Mouse (Mus musculus): ENCODE measurements around the gene Plcd4. TPM values are rescaled to one million over a fixed set of nuclear protein-coding genes. Genes with fewer than 3 reads are reported as not detected.
"Not testable (repeated sequence)": the region's sequence is repeated elsewhere in the genome, so short reads cannot be mapped to it uniquely, and the experiment has no call there.

Plcd4 gene
- polyA plus RNA-seq (2015; fragmentation: Nextera tagmentation; extraction: Ambion mirVana), result 0.25 and 0.93 TPM in 2 replicates

DNA sequence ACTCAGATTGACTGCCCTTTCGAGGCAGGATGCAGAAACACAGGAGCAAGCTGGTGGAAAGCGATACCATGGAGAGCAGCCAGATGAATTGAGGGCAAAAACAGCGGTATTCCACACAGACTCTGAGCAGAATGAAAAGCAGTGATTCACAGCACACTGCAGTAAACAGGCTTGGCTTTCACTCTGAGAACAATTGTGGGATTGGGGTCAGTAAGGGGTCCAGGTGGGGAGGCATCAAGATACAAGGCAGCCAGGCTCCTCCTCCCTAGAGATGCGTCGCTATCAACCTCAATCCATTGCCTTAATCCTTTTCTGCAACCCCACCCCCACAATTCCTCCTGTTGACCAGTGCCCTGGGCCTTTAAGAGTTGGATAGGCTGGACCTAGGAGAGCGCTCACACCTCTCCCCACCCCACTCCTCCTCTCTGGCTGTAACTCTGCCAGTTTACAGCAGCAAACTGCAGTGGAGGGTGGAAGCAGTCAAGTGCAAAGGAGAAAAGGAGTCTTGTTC, at the start of gene Plcd4:
Gene Plcd4, plus strand, starts transcription at position 438 of the 511 bp plus-strand sequence.
- Histone ChIP-seq H3K27me3 (ENCODE audit: control insufficient read depth, insufficient read depth, low read length) (no peaks in the 10 kb centered on the region), H3K36me3 (ENCODE audit: control insufficient read depth, insufficient read depth, low read length) (no peaks in the 10 kb centered on the region), H3K9me3 (replicated peaks; ENCODE audit: control insufficient read depth, low read length) (no peaks in the 10 kb centered on the region), H3K9ac (ENCODE audit: low read length) (no peak within 1 kb of the TSS), H3K27ac (ENCODE audit: low read length) (no peak within 1 kb of the TSS), H3K4me2 (ENCODE audit: low read depth, low read length) (no peak within 1 kb of the TSS), H3K4me1 (ENCODE audit: control insufficient read depth, insufficient read depth, low read length) (no peaks in the 10 kb centered on the region; the same call in 1 of the 2 replicates), H3K4me3 (replicated peaks; ENCODE audit: low read length) (no peak within 1 kb of the TSS)
- ATAC-seq (ENCODE audit: insufficient read depth, low FRiP score), result no peak
- 7% methylated on average over 6 of the region's 6 CpGs for WGBS

DNA sequence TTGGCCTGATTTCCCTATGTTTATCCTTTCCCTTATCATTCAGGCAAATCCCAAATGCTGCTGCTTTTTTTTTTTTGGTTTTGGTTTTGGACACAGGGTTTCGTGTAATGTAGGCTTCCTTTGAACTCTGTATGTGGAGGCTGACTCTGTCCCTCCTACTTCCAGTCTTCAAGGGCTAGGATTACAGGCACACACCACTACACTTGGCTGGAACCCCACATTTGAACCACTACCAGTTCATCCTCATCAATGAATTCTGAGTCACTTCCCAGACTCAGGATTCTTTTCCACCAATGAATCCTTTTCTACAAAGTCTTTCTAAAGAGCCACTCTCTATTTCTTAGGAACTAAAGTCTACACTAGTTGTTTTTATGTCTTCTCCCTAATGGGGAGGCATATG, 41.6 kb upstream of the Plcd4 start:
- Histone ChIP-seq H3K9ac (ENCODE audit: low read length) (no peak overlapping the region), H3K4me3 (replicated peaks; ENCODE audit: low read length) (no peak overlapping the region), H3K27me3 (ENCODE audit: control insufficient read depth, insufficient read depth, low read length) (no peaks in the 10 kb centered on the region), H3K4me1 (ENCODE audit: control insufficient read depth, insufficient read depth, low read length) (no peaks in the 10 kb centered on the region), H3K36me3 (ENCODE audit: control insufficient read depth, insufficient read depth, low read length) (no peaks in the 10 kb centered on the region), H3K27ac (ENCODE audit: low read length) (no peak overlapping the region), H3K4me2 (ENCODE audit: low read depth, low read length) (no peak overlapping the region), H3K9me3 (replicated peaks; ENCODE audit: control insufficient read depth, low read length) (no peaks in the 10 kb centered on the region)
- no peak for ATAC-seq (ENCODE audit: insufficient read depth, low FRiP score)
- WGBS, result 61% methylated on average over 1 of the region's 1 CpGs

DNA sequence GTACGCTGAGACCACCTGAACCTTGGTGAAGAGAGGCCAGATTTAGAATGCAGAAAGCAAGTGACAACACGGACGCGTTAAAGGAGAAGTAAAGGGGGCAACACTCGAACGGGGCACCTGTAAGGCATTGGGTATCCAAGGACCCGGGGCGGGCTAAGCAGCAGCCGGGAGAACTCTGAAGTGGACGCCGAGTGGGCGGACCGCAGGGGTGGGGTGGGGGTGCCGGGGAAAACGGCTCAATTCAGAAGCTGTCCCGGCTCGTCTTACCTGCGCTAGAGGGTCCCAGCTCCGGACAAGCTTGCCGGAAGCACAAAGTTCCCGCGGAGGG, 37.3 kb upstream of the Plcd4 start:
- Histone ChIP-seq H3K36me3 (ENCODE audit: control insufficient read depth, insufficient read depth, low read length) (no peaks in the 10 kb centered on the region), H3K27ac (ENCODE audit: low read length) (peak overlapping the region; percentile 38; the same call in 1 of the 2 replicates), H3K9me3 (replicated peaks; ENCODE audit: control insufficient read depth, low read length) (no peaks in the 10 kb centered on the region), H3K27me3 (ENCODE audit: control insufficient read depth, insufficient read depth, low read length) (no peaks in the 10 kb centered on the region), H3K4me2 (ENCODE audit: low read depth, low read length) (peak overlapping the region; percentile 57), H3K4me1 (ENCODE audit: control insufficient read depth, insufficient read depth, low read length) (peaks cover 11% of the 10 kb centered on the region), H3K4me3 (replicated peaks; ENCODE audit: low read length) (peak overlapping the region; percentile 79), H3K9ac (ENCODE audit: low read length) (peak overlapping the region; percentile 81)
- WGBS, result 1% methylated on average over 22 of the region's 22 CpGs
- ATAC-seq (ENCODE audit: insufficient read depth, low FRiP score), result peak; percentile 57

DNA sequence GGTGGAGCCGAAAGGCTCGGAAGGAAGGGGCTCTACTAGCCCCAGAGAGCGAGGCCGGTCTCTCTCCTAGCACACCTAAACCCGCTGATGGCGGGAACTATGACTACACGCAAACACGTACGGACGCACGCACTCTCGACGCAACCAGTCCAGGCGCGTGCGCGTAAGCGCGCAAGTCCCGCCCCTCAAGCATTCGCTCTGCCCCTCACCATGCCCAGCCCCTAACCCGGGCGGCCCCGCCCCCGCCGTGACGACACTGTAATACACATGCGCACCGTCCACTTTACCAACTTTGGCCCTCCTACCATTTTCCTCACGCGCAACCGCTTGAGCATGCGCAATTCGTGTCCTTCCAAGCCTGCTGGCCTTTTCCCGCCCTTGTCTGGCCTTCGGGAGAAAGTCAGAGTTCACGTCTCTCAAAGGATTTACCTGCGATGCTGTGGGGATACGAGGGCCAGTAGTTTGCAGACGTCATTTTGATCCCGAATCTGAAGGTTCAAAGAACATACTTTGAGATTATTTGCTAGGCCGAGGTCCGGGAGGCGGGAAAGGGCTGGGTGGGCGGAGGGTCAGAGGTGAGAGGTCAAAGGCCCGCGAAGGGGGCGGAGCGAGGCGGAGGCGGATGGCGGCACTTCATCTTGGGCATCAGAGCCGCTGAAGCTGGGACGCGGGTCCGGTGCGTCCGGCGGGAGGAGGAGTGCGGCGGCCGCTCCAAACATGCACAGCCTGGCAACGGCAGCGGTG, 36.8 kb upstream of the Plcd4 start, which contains the start of gene Cnot9:
Gene Cnot9, plus strand, starts transcription at position 338 of the 744 bp plus-strand sequence.
- peak within 1 kb of the TSS; percentile 79 for H3K4me3 ChIP-seq (replicated peaks; ENCODE audit: low read length)
- H3K9me3 ChIP-seq (replicated peaks; ENCODE audit: control insufficient read depth, low read length), result no peaks in the 10 kb centered on the region
- ATAC-seq (ENCODE audit: insufficient read depth, low FRiP score), result peak; percentile 100
- H3K4me1 ChIP-seq (ENCODE audit: control insufficient read depth, insufficient read depth, low read length), result peaks cover 11% of the 10 kb centered on the region
- peak within 1 kb of the TSS; percentile 87 for H3K9ac ChIP-seq (ENCODE audit: low read length)
- H3K27ac ChIP-seq (ENCODE audit: low read length), result peak within 1 kb of the TSS; percentile 90
- H3K4me2 ChIP-seq (ENCODE audit: low read depth, low read length), result peak within 1 kb of the TSS; percentile 76
- H3K27me3 ChIP-seq (ENCODE audit: control insufficient read depth, insufficient read depth, low read length), result no peaks in the 10 kb centered on the region
- 1% methylated on average over 63 of the region's 64 CpGs for WGBS
- H3K36me3 ChIP-seq (ENCODE audit: control insufficient read depth, insufficient read depth, low read length), result no peaks in the 10 kb centered on the region

DNA sequence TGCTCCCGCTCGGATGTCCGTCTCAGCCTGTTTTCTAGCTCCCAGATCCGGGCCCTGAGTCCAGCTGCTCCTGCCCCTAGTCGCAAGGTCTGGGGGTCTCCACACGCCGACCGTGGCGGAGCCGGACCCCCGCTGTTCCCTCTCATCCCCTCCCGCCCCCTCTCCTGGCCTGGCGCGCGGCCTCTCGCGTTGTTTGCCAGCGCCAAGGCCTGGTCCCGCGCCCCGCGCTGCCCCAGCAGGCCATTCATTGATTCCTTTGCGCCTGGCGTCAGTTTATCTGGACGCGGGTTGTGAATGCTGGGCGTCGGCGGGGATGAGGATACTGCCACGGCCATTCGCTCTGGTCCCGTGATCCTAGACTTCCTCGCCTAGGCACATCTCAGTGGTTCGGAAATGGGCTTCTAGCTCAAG, 36.2 kb upstream of the Plcd4 start:
- peak overlapping the region; percentile 90 for H3K27ac ChIP-seq (ENCODE audit: low read length)
- peaks cover 11% of the 10 kb centered on the region for H3K4me1 ChIP-seq (ENCODE audit: control insufficient read depth, insufficient read depth, low read length)
- WGBS, result under 1% methylated on average over 33 of the region's 34 CpGs
- no peaks in the 10 kb centered on the region for H3K9me3 ChIP-seq (replicated peaks; ENCODE audit: control insufficient read depth, low read length)
- H3K4me2 ChIP-seq (ENCODE audit: low read depth, low read length), result peak overlapping the region; percentile 76
- no peaks in the 10 kb centered on the region for H3K27me3 ChIP-seq (ENCODE audit: control insufficient read depth, insufficient read depth, low read length)
- peak overlapping the region; percentile 79 for H3K4me3 ChIP-seq (replicated peaks; ENCODE audit: low read length)
- ATAC-seq (ENCODE audit: insufficient read depth, low FRiP score), result peak; percentile 26; the same call in 1 of the 2 replicates
- H3K9ac ChIP-seq (ENCODE audit: low read length), result peak overlapping the region; percentile 87
- no peaks in the 10 kb centered on the region for H3K36me3 ChIP-seq (ENCODE audit: control insufficient read depth, insufficient read depth, low read length)

DNA sequence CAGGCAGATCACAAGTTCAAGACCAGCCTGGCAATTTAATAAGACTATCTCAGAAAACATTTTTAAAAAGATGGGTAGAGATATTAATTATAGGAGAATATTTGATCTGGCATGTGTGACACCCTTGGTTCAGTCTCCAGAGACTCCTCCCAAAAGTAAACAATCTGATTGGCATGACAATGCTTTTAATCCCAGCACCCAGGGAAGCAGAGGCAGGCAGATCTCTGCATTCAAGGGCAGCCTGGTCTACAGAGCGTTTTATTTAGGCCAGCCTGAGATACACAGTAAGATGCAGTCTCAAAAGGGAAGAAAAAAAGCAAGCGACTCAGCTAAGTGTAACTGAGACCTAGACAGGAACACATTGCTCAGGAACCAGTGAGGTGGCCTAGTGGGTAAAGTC, 34.9 kb upstream of the Plcd4 start:
- Histone ChIP-seq H3K4me2 (ENCODE audit: low read depth, low read length) (peak overlapping the region; percentile 76), H3K27me3 (ENCODE audit: control insufficient read depth, insufficient read depth, low read length) (no peaks in the 10 kb centered on the region), H3K4me1 (ENCODE audit: control insufficient read depth, insufficient read depth, low read length) (peaks cover 11% of the 10 kb centered on the region), H3K36me3 (ENCODE audit: control insufficient read depth, insufficient read depth, low read length) (no peaks in the 10 kb centered on the region), H3K27ac (ENCODE audit: low read length) (no peak overlapping the region), H3K9me3 (replicated peaks; ENCODE audit: control insufficient read depth, low read length) (no peaks in the 10 kb centered on the region), H3K4me3 (replicated peaks; ENCODE audit: low read length) (peak overlapping the region; percentile 6; the same call in 1 of the 2 replicates), H3K9ac (ENCODE audit: low read length) (peak overlapping the region; percentile 26; the same call in 1 of the 2 replicates)
- no peak for ATAC-seq (ENCODE audit: insufficient read depth, low FRiP score)
- WGBS, result 91% methylated on average over 2 of the region's 2 CpGs

DNA sequence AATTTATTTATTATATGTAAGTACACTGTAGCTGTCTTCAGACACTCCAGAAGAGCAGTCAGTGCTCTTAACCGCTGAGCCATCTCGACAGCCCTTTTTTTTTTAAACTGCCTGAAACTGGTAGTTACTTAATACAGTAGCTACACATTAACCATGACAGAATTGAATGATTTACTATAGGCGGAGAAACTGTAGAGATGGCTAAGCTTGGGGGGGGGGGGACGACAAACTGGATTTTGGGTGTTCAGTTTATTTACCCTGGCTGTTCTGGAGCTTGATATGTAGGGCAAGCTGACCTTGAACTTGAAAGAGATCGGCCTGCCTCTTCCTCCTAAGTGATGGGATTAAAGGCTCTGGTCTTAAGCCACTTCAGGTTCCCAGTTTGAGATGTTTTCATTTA, 31.4 kb upstream of the Plcd4 start:
- Histone ChIP-seq H3K4me2 (ENCODE audit: low read depth, low read length) (no peak overlapping the region), H3K27me3 (ENCODE audit: control insufficient read depth, insufficient read depth, low read length) (no peaks in the 10 kb centered on the region), H3K4me1 (ENCODE audit: control insufficient read depth, insufficient read depth, low read length) (peaks cover 11% of the 10 kb centered on the region), H3K9ac (ENCODE audit: low read length) (no peak overlapping the region), H3K27ac (ENCODE audit: low read length) (no peak overlapping the region), H3K4me3 (replicated peaks; ENCODE audit: low read length) (no peak overlapping the region), H3K9me3 (replicated peaks; ENCODE audit: control insufficient read depth, low read length) (no peaks in the 10 kb centered on the region), H3K36me3 (ENCODE audit: control insufficient read depth, insufficient read depth, low read length) (no peaks in the 10 kb centered on the region)
- ATAC-seq (ENCODE audit: insufficient read depth, low FRiP score), result no peak
- WGBS, result 89% methylated on average over 5 of the region's 5 CpGs

DNA sequence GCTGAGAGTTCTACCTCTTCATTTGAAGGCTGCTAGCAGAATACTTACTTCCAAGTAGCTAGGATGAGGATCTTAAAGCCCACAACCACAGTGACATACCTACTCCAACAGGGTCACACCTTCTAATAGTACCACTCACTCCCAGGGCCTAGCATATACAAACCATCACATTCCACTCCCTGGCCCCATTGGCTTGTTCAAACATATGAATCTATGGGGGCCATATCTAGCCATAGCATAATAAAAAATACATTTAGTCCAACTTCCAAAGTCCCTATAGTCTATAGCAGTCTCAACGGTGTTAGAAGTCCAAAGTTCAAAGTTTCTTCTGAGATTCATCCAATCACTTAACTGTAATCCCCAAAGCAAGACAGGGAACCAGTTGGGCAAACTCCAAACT, 29.7 kb upstream of the Plcd4 start:
- H3K4me1 ChIP-seq (ENCODE audit: control insufficient read depth, insufficient read depth, low read length); H3K27me3 ChIP-seq (ENCODE audit: control insufficient read depth, insufficient read depth, low read length); H3K9ac ChIP-seq (ENCODE audit: low read length); H3K4me3 ChIP-seq (replicated peaks; ENCODE audit: low read length); ATAC-seq (ENCODE audit: insufficient read depth, low FRiP score); H3K9me3 ChIP-seq (replicated peaks; ENCODE audit: control insufficient read depth, low read length); H3K27ac ChIP-seq (ENCODE audit: low read length); H3K4me2 ChIP-seq (ENCODE audit: low read depth, low read length); H3K36me3 ChIP-seq (ENCODE audit: control insufficient read depth, insufficient read depth, low read length): not testable (repeated sequence)
- 82% methylated on average over 1 of the region's 1 CpGs for WGBS

DNA sequence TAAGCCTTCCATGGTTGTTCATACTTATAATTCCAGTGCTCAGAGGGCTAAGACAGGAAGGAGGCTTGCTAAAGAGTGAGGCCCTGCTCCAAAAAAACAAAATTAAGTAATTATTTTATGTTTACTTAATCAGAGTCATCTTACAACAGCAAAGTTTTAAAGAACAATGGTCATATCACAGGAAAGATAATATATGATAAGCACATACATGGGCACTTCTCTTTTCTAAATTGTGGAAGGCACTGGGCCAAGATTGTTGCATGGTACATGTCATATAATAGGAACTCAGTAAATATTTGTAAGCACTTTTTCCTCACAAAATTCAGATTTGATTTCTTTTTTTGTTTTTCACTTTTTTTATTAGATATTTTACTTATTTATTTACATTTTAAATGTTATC, 22.8 kb upstream of the Plcd4 start:
- no peaks in the 10 kb centered on the region for H3K27me3 ChIP-seq (ENCODE audit: control insufficient read depth, insufficient read depth, low read length)
- H3K4me1 ChIP-seq (ENCODE audit: control insufficient read depth, insufficient read depth, low read length), result no peaks in the 10 kb centered on the region
- no peaks in the 10 kb centered on the region for H3K9me3 ChIP-seq (replicated peaks; ENCODE audit: control insufficient read depth, low read length)
- H3K36me3 ChIP-seq (ENCODE audit: control insufficient read depth, insufficient read depth, low read length), result peaks cover 9% of the 10 kb centered on the region
- no peak overlapping the region for H3K27ac ChIP-seq (ENCODE audit: low read length)
- no peak for ATAC-seq (ENCODE audit: insufficient read depth, low FRiP score)
- no peak overlapping the region for H3K4me2 ChIP-seq (ENCODE audit: low read depth, low read length)
- no peak overlapping the region for H3K9ac ChIP-seq (ENCODE audit: low read length)
- H3K4me3 ChIP-seq (replicated peaks; ENCODE audit: low read length), result no peak overlapping the region

All from stomach, embryonic 16.5 days (tissue).